Mouse (Mus musculus) testis, adult 2 months (tissue): Measurements from ENCODE around the gene Cidec. TPM values are rescaled to one million over a fixed set of nuclear protein-coding genes. Genes with fewer than 3 reads are reported as not detected.
A peak's percentile ranks its signal among the peaks of the same experiment; 100 is the strongest.

ENCODE experiments used
- H3K27ac ChIP-seq: fragments of 200-500 bp; 2 replicates; pipeline ENCODE4 v1.5.1; 2012; ENCODE audit warnings: low read depth, low read length; ENCODE audit not compliant: control insufficient read depth, insufficient read depth
- H3K27me3 ChIP-seq: fragments of 200-500 bp; 2 replicates; pipeline ENCODE4 v1.6.1; 2012; ENCODE audit warnings: mild to moderate bottlenecking, low read length, moderate library complexity; ENCODE audit not compliant: control insufficient read depth, insufficient read depth
- H3K36me3 ChIP-seq: fragments of 200-500 bp; 2 replicates; pipeline ENCODE4 v1.6.1; 2012; ENCODE audit warnings: mild to moderate bottlenecking, low read length; ENCODE audit not compliant: control insufficient read depth, insufficient read depth
- H3K4me1 ChIP-seq: fragments of 200-500 bp; 2 replicates; pipeline ENCODE4 v1.6.1; 2012; ENCODE audit warnings: low read length; ENCODE audit not compliant: control insufficient read depth, insufficient read depth
- H3K4me3 ChIP-seq: fragments of 200-500 bp; 2 replicates; pipeline ENCODE4 v1.5.1; 2012; ENCODE audit warnings: low read depth, mild to moderate bottlenecking, low read length, moderate library complexity, mixed read lengths; ENCODE audit not compliant: control insufficient read depth
- CTCF ChIP-seq: fragments of 200-500 bp; IDR thresholded peaks from 2 replicates; pipeline ENCODE4 v1.5.1; 2012; ENCODE audit warnings: low read depth, mild to moderate bottlenecking, inconsistent platforms, low read length, moderate library complexity; ENCODE audit not compliant: control insufficient read depth, insufficient read depth, insufficient replicate concordance
- POLR2A ChIP-seq: fragments of 200-500 bp; IDR thresholded peaks from 2 replicates; pipeline ENCODE4 v1.6.1; 2012; ENCODE audit warnings: low read depth, mild to moderate bottlenecking, inconsistent platforms, low read length, moderate library complexity; ENCODE audit not compliant: control insufficient read depth
- polyA plus RNA-seq: library from polyadenylated mRNA; depleted of rRNA; stranded (reverse); fragments of >200 nt; gene quantifications from 2 replicates; pipeline ENCODE4 v1.2.3, GENCODE M21; 2012

The Cidec gene
- polyA plus RNA-seq, 1 experiment: 1.7 TPM

DNA sequence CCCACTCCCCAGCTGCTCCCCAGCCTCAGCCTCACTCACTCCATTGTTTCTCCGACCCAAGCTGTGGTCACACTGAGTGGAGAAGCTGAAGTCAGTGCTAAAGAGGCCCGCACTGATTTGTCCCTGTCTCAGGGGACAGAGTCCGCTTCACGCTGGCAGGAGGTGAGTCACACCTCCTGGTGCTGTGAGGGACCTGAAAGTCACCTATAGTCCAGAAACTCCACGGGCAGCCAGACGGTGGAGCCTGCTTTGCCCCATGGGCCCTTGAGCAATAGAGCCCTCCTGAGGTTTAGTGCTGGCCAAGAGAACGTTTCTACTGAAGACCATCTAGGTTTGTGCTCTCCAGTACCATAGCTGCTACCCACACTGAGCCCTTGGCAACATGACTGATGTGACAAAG, 869 bp downstream of the Cidec start:
- TF ChIP-seq CTCF (no peak), POLR2A (no peak)
- H3K4me3 ChIP-seq: no peak overlapping the region
- no peaks in the 10 kb centered on the region for H3K36me3 ChIP-seq
- no peaks in the 10 kb centered on the region for H3K27me3 ChIP-seq
- no peaks in the 10 kb centered on the region; the same call in 1 of the 2 replicates for H3K4me1 ChIP-seq
- no peak overlapping the region for H3K27ac ChIP-seq

DNA sequence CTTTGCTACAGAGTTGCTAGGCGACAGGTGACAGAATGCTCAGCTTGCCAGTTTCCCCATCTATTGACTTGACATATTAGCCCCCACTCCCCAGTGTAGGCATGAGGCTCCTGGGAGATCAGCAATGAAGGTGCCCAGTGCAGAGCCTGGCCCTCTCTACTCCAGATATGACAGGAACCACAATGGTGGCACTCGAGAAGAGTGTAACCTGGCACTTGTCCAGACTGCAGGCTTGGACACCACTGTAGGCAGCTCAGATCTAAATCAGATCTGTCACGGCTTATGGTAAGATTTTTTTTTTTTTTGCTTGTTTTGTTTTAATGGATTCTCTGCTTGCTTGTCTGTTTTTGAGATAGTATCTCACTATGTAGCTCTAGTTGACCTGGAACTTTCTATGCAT, 1.9 kb downstream of the Cidec start:
- H3K36me3 ChIP-seq: no peaks in the 10 kb centered on the region
- TF ChIP-seq POLR2A (no peak), CTCF (no peak)

DNA sequence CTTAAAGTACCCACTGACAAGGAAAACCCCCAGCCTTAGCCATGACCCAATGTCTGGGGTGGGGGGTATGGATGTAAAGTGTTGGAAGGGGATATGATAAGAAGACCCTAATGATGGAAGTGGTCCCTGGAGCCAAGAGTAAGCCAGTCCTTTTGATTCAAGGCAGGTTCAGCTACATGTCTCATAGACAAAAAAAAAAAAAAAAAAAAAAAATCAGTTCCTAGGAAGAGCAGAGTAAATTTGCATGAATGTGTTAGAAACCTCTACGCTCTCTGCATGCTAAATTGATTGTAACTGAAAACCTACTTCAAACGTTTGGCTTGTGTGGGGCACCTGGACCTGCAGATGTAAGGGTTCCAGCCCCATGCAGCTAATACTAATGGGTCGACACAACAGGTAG, 3.8 kb downstream of the Cidec start:
- Histone ChIP-seq H3K27me3 (no peaks in the 10 kb centered on the region), H3K4me3 (no peak overlapping the region), H3K36me3 (no peaks in the 10 kb centered on the region), H3K27ac (no peak overlapping the region), H3K4me1 (no peaks in the 10 kb centered on the region; the same call in 1 of the 2 replicates)
- TF ChIP-seq CTCF (no peak), POLR2A (no peak)

More for the DNA sequence above, 1.9 kb downstream of the Cidec start:
- H3K27ac ChIP-seq: no peak overlapping the region
- H3K27me3 ChIP-seq: no peaks in the 10 kb centered on the region
- H3K4me1 ChIP-seq: no peaks in the 10 kb centered on the region; the same call in 1 of the 2 replicates
- no peak overlapping the region for H3K4me3 ChIP-seq

DNA sequence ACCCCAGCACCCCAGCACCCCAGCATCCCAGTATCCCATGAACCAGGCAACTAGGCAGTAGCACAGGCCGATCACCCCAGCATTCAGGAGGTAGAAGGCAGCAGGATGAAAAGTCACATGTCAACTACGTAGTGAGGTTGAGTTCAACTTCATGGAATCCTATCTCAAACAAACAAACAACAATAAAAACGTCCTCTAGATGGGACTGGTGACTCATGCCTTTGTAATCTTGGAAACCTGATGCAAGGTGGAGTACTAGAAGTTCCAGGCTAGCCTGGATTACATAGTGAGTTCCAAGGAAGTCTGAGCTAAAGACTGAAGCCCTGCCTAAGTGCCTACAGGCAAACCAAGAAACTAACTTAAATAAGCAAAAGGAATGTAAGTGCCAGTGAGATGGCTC, 4.7 kb downstream of the Cidec start:
- no peak overlapping the region for H3K27ac ChIP-seq
- TF ChIP-seq POLR2A (no peak), CTCF (no peak)
- no peaks in the 10 kb centered on the region; the same call in 1 of the 2 replicates for H3K4me1 ChIP-seq
- no peaks in the 10 kb centered on the region for H3K36me3 ChIP-seq
- H3K27me3 ChIP-seq: no peaks in the 10 kb centered on the region
- H3K4me3 ChIP-seq: no peak overlapping the region

DNA sequence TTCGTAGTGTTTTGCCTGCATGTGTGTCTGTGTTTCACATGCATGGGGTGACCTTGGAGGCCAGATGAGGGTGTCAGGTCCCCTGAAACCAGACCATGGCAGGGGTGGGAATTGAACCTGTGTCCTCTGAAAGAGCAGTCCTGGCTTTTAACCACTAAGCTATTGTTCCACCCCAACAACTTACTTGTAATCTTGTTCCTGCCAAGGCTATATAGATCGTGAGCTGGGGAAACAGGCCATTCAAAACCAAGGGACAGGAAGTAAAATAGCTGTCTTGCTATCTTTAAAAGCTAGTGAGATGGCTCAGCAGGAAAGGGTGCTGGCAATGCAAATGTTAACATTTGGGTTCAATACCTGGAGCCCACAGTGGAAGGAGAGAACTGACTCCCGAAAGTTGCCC, 5.6 kb downstream of the Cidec start:
- Histone ChIP-seq H3K36me3 (no peaks in the 10 kb centered on the region), H3K27ac (no peak overlapping the region), H3K27me3 (no peaks in the 10 kb centered on the region), H3K4me3 (no peak overlapping the region), H3K4me1 (no peaks in the 10 kb centered on the region; the same call in 1 of the 2 replicates)
- TF ChIP-seq POLR2A: no peak
- TF ChIP-seq CTCF: no peak

DNA sequence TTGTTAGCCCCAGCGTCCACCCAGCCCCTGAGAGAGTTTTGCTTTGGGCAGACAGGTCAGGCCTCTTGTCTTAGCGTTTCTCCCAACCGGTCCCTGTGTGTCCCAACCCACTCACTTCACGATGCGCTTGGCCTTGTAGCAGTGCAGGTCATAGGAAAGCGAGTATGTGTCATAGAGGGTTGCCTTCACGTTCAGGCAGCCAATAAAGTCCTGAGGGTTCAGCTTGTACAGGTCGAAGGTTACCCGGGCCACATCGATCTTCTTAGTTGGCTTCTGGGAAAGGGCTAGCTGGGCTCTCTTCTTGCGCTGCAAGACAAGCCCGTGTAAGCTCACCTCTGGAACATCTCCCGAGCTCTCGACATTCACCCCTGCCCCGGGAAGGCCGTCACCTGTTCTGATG, 7.6 kb downstream of the Cidec start:
- TF ChIP-seq POLR2A (no peak), CTCF (peak; percentile 10; the same call in 1 of the 2 replicates)
- Histone ChIP-seq H3K36me3 (no peaks in the 10 kb centered on the region), H3K4me1 (no peaks in the 10 kb centered on the region; the same call in 1 of the 2 replicates), H3K27me3 (no peaks in the 10 kb centered on the region), H3K4me3 (no peak overlapping the region), H3K27ac (no peak overlapping the region)

DNA sequence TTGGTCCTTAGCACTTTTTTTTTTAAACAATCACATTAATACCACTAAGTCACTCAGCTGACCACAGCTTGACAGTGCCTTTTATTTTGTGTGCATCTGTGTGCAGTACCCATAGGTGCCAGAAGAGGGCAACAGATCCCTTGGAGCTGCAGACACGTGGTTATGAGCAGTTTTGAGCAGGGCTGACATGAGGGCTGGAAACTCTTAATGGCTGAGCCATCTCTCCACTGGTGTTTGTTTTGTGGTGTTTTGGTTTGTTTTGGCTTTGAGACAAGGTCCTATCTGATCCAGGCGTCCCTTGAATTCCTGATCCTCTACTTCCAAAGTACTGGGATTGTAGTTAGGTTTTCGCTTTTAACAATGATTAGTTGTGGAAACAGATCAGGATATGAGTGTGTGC, 8.2 kb downstream of the Cidec start:
- Histone ChIP-seq H3K36me3 (no peaks in the 10 kb centered on the region), H3K4me1 (no peaks in the 10 kb centered on the region), H3K27ac (no peak overlapping the region), H3K27me3 (no peaks in the 10 kb centered on the region), H3K4me3 (no peak overlapping the region)
- peak; percentile 71; the same call in 1 of the 2 replicates for TF ChIP-seq CTCF
- no peak for TF ChIP-seq POLR2A

DNA sequence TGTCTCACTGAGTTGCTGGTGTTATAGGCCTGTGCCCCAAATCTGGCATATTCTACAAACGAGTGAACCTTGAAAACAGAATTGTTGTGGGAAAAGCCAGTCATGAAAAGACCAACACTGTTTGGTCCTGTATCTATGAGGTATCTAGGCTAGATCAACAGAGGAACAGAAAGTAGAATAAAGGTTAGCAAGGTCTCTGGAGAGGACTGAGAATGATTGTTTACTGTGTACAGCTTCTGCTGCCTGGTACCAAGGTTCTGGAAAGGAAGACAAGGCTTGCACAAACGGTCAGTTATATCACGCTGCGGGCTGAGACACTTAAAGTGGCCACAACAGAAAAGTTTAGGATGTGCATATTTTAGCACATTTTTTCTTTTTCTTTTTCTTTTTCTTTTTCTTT, 8.9 kb downstream of the Cidec start:
- H3K36me3 ChIP-seq: no peaks in the 10 kb centered on the region

More for the DNA sequence above, 8.9 kb downstream of the Cidec start:
- Histone ChIP-seq H3K27ac (no peak overlapping the region), H3K27me3 (no peaks in the 10 kb centered on the region), H3K4me1 (no peaks in the 10 kb centered on the region), H3K4me3 (no peak overlapping the region)
- TF ChIP-seq POLR2A (no peak), CTCF (no peak)
